Mouse (Mus musculus) layer of hippocampus, adult 9-10 months (tissue): ENCODE measurements at regions not wholly inside any gene's neighbourhood (a gene's known extent, or its start where the extent isn't known, plus 50 kb on each side); places are given as distances from the start of the nearest gene placed in this dataset.

ENCODE experiments used
- DNase-seq: peaks from one replicate; pipeline ENCODE4 v3.0.0; 2022; ENCODE audit warnings: low spot score

- no peak for DNase-seq
These were observed 461.8 kb downstream of the Ccdc171 start for GRCm38 (mm10) chr4:83986951-83987822.

- no peak for DNase-seq
These were observed 462.5 kb downstream of the Ccdc171 start for GRCm38 (mm10) chr4:83987846-83988245.

DNA sequence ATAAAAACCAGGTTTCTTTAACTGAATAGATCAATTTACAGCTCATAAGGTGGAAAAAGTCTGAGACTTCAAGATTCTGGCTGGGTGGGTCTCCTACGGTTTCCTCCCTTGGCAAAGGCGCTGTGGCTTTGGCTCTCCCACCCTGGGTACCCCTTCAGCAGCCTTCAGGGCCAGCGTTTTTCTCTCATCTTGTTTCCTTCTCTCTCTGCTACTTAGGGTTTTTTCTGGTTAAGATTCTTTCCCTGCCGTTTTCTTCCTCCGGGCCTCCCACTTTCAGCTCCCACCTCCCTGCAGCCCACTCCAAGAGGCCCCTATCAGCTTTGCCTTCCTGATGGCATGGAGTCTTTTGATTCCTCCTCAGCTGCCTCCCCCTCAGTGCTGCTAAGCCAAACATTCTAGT, 463.0 kb downstream of the Ccdc171 start:
- DNase-seq, result no peak

DNA sequence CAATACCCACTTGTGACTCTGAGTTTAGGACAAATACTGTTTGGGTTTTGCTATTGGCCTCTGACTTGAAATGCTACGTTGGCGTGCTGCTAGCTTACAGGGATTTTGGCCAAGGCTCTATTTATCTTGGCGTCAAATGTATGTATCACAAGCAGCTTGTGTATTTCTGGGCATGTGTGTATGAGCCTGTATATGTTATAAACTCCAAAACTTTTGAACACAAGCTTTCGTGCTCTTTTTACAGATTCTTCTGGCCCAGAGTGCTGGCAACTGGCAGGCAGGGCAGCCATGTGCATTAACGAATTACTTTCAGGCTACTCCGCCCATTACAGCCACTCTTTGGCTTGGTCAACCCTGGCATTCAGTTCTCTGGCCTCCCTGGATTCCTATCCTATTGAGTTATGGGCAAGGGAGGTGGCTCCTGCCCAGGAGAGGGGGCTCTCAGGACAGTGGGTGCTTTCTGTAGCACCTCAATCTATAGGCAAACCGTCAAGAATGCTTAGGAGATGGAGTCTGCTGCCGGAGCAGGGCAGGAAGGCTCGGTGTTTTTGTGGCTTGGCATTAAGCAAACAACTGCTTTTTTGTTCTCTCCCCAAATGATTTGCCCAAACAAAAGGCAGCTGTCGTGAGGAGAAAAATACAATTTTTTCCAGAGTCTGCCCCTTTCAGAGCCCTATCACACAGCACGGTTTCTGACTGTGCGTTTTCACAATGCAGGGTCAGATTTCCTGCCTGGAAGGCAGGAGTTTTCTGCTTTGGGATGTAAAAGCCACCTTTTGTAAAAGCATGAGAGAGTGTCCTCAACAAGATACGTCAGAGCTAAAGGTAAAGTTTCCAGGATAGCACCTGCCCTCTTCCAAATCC, 465.0 kb downstream of the Ccdc171 start:
- no peak for DNase-seq

DNA sequence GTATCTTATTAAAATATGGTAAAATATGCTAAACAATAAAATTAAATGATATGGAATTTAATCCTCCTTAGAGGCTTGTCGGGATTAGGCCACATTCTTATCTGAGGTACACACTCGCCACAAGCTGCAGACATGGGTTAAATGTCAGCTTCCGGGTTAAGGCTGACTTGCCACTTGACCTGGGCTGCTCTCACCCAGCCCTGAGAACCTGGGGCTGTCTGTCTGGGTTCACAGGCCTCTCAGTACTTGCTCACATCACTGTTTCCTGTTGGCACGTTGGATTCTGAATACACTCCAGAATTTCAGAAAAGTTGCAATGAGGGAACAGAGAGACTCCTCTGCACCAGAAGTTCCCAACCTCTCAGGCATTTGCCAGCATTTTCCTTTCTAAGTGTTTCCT, 465.9 kb downstream of the Ccdc171 start:
- no peak for DNase-seq

DNA sequence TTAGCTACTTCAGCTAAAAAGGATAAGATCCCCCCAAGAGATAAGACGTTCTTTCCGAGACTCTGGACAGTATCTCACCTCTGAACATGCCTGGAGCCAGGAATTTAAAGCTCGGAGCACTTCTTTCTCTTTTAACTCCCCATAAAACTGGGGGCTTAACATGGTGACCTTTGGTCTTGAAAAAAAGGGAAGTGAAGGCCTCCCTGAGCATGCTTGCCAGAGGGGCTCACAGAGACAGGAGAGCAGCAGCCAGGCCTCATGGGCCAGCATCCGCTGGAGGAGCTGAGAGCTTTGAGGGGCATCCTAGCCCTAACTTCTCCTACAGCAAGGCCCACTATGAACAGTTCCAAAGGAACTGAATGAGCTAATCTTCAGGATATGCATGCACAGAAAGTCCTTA, 471.7 kb downstream of the Ccdc171 start:
- no peak for DNase-seq

GRCm38 (mm10) chr4:84001645-84002044, 476.3 kb downstream of the Ccdc171 start:
- DNase-seq, result no peak

GRCm38 (mm10) chr4:84004055-84004778, 478.9 kb downstream of the Ccdc171 start:
- DNase-seq, result no peak

DNA sequence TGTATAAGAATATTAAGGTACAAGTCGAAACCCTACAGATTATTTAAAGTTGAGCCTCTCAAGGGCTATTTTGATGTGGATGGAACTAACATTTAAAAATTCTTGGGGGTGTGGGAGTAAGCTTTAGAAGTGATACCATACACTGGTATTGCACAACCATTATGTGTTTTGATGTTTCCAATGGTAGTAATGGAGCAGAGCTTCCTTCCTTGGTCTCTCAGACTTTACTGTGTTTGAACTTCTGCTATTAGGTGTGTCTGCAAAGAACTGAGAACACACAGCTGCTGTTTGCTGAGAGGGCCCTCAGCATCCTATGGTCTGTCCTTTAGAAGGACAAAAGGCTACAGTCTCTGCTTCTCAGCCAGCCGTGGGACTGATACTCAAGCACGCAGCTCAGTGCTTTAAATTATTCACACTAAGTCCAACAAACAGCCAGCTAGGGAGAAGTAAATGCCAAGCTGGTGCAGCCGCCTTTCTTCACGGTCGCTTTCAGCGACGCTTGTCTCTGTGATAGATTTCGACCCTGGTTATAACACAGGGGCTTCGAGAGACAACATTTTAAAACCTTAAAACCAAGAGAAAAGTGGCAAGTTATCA, 479.5 kb downstream of the Ccdc171 start:
- DNase-seq, result no peak

DNA sequence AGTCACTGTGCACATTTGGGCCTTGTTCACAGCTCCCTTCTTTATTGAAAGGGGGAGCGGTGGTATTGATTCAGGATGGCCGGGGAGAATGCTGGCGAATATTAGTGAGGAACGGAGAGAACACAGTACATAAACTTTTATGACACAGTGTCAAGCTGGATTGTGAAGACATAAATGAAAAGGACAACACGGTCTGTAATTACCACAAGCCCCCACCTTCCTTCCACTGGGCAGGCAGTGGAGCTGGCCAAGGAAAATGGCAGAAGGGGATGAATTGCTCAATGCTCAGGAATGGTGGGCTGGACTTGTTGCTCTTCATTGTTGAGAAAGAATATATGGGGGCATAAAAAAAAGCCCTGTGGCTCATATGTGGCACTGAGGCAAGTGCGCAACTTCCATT, 486.6 kb downstream of the Ccdc171 start:
- no peak for DNase-seq

GRCm38 (mm10) chr4:84015139-84015538, 489.8 kb downstream of the Ccdc171 start:
- DNase-seq, result no peak

DNA sequence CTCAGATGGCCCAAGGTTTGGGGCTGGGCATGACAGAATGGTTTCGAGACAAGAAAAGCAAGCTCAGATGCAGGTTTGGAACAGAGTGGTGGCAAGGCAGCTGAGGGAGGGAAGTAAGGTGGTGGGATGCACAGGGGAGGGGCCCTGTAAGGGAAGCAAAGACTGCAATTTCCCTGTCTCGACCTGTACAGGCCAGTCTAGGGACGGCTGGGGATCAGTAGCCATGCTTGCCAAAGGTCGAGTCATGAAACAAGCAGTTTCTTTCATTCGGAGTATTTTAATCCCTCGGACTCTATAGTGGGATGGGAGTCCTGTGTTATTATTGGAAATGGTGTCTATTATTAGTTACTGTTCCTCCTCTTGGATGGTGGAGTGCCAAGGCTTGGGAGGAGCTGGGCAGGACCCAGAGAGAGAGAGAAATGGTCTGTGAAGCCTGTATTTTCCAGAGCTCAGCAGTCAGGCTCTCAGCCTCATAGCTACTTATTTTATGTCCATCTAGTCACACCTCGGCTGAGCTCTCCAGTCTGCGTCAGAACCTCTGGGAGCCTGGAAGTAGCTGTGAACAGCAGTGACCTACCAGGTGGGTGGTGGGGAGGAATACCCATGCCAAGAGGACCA, 490.3 kb downstream of the Ccdc171 start:
- DNase-seq, result no peak

- DNase-seq, result no peak
These were observed 492.8 kb downstream of the Ccdc171 start for GRCm38 (mm10) chr4:84018135-84018534.

DNA sequence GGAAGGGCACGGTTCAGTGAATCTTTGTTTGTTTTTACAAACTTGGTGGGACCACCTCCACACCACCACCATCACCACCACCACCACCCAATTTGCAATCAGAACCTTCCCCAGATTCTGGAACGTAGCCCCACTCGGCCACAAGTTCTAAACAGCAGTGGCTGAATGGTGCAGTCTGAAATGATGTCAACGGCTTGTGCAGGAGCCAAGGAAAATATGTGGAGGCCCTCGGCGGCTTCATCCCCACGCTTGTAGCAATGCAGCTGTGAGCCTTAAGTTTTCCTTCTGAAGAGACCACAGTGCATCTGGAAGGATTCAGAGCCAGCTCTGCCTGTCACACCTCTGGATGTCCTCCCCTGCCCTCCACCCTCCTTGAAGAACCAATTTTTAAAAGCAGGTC, 493.4 kb downstream of the Ccdc171 start:
- no peak for DNase-seq

- no peak for DNase-seq
These were observed 494.3 kb downstream of the Ccdc171 start for GRCm38 (mm10) chr4:84019500-84020255.

DNA sequence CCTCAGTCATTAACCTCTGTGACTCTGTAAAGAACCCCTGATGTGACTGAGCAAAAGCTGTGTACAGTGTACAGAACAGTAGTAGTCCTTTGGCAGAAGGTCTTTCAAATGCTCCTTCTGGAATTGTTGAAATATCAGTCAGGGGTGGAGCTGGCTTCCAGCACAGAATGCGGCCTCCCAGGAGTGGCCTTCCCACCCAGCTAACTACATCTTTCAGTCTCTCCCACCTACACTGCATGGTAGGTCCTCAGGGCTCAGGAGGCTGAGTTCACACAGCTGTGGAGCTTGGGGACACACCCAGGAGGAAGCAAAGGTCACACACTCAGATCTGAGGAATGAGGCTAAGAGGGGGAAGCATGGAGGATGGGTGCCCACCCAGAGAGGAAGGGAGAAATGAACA, 495.3 kb downstream of the Ccdc171 start:
- no peak for DNase-seq

GRCm38 (mm10) chr4:84022323-84022722, 497.0 kb downstream of the Ccdc171 start:
- DNase-seq, result no peak

GRCm38 (mm10) chr4:84026144-84026543, 500.8 kb downstream of the Ccdc171 start:
- DNase-seq, result no peak

DNA sequence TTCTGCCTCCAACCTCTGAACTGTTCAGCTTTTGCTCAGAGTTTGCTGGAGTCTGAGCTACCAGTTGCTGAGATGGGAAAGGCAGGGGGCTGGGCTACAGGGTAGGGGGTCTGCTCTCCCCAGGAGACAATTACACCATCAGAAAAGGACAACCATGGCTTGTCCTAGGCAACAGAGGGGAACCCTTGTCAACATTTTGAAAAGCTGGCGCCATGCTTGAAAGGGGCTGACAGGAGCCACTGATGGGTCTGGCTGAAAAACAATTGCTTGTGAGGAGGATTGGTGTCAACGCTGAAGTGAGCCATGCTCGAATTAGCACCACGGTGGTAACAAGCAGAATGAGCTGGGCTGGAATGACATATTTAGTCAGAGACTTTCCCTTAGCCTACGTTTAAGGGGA, 502.8 kb downstream of the Ccdc171 start:
- no peak for DNase-seq

DNA sequence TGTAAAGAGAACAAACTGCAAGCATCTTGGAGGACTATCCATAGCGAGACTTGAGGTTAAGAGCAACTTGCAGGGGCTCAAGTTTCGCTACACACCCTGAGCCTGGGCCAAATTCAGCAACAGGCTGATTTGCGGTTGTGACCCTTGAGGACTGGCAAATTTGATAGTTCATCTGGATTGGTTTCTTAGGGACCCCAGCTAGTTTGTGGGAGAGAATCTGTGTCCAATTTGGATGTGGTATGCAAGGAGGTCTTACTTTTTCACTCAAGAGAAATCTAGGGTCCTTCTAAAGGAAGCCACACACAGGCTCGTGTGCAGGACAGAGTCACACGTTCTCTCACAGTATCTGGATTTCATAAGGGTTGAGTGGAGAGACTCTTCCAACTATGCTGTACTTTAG, 505.6 kb downstream of the Ccdc171 start:
- DNase-seq, result no peak

DNA sequence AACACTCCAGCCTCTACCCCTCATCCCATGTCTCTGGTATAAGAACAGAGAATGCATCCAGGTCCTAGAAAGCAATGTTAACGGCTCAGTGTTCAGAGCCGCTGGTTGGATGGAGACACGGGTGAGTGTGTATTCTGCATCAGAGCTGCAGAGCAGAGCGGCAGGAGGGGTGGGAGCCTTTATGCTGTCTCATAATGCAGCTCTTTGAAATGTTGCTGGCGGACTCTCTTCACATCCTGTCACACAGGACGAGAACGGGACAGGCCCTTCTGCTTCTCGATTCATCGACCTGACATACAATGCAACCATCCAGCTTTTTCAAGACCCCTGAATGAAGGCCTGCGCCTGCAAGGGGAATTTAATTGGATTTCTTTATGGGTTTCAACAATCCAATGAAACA, 507.2 kb downstream of the Ccdc171 start:
- no peak for DNase-seq
